Mouse (Mus musculus) bone marrow, adult 2 months (tissue): Measurements from ENCODE around the gene Acss3. TPM values are rescaled to one million over a fixed set of nuclear protein-coding genes. Genes with fewer than 3 reads are reported as not detected.

Source experiments
- H3K27ac ChIP-seq: fragments of 200-500 bp; 2 replicates; pipeline ENCODE4 v1.5.1; 2012; ENCODE audit warnings: low read depth, mild to moderate bottlenecking, control low read depth, inconsistent platforms, low read length; ENCODE audit not compliant: control insufficient read depth, poor library complexity, insufficient read depth
- H3K4me1 ChIP-seq: fragments of 200-500 bp; 2 replicates; pipeline ENCODE4 v1.6.1; 2011; ENCODE audit warnings: low read length; ENCODE audit not compliant: control insufficient read depth, insufficient read depth
- H3K4me3 ChIP-seq: fragments of 200-500 bp; replicated peaks from 2 replicates; pipeline ENCODE3; 2011; ENCODE audit warnings: mild to moderate bottlenecking, low read depth, low read length, control low read depth; ENCODE audit not compliant: control insufficient read depth
- CTCF ChIP-seq: fragments of 200-500 bp; IDR thresholded peaks from 2 replicates; pipeline ENCODE4 v1.5.1; 2011; ENCODE audit warnings: low read length, control low read depth; ENCODE audit not compliant: control insufficient read depth, insufficient read depth
- POLR2A ChIP-seq: fragments of 200-500 bp; IDR thresholded peaks from 2 replicates; pipeline ENCODE4 v1.6.1; 2011; ENCODE audit warnings: low read depth, mild to moderate bottlenecking, control low read depth, low read length, borderline replicate concordance; ENCODE audit not compliant: control insufficient read depth
- WGBS: fragments of 180-500 bp; shearing (Covaris S2); methylation state at CpG from one replicate; pipeline ENCODE4 v1.1.7; 2018; 5-methylcytosine and 5-hydroxymethylcytosine counted together
- polyA plus RNA-seq: library from polyadenylated mRNA; stranded (reverse); fragments of >200 nt; gene quantifications from 2 replicates; pipeline ENCODE4 v1.2.4, GENCODE M21; 2011; ENCODE audit warnings: low replicate concordance; ENCODE audit not compliant: missing spikeins, insufficient read depth, insufficient read length

Acss3 gene
- polyA plus RNA-seq, result 0.65 and 1.9 TPM in 2 replicates

DNA sequence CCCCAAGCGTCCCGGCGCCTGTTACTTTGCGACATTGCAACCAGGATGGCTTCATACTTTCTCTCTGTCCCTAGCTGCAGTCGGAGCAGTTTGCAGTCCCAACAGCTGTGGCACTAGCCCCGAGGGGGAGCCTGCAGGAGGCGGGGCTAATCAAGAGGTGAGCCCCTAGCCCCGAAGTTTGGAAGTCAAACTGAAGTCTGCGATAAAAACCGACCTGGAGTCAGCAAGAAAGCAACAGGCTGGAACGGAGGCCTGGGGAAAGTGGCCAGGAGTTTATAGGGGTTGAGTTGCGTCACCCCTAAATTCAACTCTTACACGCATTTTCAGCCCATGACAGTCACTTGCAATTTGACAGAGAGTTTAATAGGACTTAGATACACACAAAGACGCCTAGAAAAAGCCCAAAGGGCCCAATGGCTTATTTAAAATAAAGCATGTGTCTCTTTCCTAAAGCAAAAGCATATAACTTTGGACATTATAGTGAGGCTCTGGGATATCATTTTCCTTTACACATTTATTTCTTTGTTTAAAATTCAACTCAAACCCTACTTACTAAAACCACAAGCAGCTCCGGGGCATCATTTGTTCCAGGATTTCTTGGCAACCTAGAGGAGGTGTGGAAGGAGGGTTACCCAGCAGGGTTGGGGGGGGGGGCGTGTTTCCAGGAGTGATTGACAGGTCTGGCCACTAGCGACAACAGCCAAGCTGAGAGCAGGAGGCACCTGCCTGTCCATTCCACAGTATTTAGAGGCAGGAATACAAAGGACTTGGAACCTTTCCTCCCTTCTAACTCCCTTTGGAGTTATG is at the start of gene Acss3:
Gene Acss3 (minus strand): TSS at position 140 of the 807 bp plus-strand sequence.
- Histone ChIP-seq H3K27ac (0 out of 2 replicates have a peak within 1 kb of the TSS, but pooled peaks have one; percentile 25), H3K4me1 (no peaks in the 10 kb centered on the region), H3K4me3 (no peak within 1 kb of the TSS)
- WGBS, result 5% methylated on average over 17 of the region's 17 CpGs
- no peak for TF ChIP-seq CTCF

DNA sequence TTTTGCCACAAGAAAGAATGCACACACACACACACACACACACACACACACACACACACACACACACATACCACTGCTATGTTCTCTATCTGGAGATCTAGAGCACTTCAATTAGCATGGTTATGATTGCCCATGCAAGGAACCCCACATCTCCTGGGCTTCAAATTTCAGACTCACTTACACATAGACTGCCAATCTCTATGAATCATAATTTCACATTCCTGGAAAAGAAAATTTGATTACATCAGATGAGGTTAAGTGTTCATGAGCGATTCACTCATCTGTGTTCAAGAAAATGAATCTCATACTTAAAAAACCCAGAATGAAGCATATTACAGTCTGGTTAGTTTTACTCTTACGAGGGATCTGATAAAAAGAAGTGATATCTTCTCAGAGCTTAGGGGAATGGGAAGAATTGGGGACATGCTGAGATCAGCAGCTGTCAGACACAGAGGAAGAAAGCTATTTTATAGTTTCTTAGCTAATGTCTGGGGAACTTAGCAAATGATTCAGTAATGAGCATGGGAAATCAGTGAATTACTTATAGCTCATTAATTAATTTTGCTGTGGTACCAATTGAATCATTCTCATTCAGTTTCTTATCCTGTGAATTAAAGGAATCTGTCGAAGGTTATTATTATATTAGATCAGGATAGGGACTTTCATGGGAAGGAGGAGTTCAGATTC is 48.7 kb upstream of the Acss3 start:
- 57% methylated on average over 3 of the region's 3 CpGs for WGBS
- Histone ChIP-seq H3K4me1 (no peaks in the 10 kb centered on the region), H3K27ac (no peak overlapping the region), H3K4me3 (no peak overlapping the region)
- TF ChIP-seq CTCF (no peak), POLR2A (no peak)

DNA sequence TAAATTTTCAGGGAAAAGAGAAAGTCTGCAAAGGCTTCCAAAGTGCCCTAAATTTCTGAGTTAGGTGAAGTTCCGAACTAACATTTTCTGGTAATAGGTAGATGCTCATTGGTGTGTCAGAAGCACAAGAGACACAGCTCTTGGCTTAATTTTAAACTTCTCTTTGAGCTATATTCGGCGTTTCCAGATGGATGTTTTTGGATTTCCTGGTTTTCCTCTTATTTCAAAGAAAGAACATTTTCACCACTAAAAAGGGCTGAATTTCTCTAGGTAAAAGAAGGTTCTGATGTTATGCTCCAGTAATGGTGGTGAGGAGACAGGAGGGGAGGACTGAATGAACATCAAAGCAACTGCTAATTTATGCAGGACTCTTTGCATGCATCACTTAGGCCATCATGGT is 43.0 kb upstream of the Acss3 start:
- Histone ChIP-seq H3K27ac (no peak overlapping the region), H3K4me1 (no peaks in the 10 kb centered on the region), H3K4me3 (no peak overlapping the region)
- 74% methylated on average over 3 of the region's 3 CpGs for WGBS
- TF ChIP-seq CTCF (no peak), POLR2A (no peak)

DNA sequence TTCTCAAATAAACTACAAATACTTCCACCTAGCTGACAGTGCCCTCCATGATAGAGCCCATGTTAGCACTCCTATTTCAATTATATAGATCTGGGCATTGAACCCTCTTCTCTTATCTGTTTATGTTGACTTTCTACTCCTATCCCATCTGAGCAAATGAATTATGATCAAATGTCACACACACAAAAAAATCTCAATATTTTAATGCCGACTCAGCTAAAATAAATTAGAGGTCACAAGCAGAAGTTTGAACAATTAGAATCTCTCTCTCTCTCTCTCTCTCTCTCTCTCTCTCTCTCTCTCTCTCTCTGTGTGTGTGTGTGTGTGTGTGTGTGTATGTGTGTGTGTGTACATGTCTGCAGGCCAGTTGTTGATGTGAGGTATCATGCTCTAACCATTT is 25.3 kb upstream of the Acss3 start:
- Histone ChIP-seq H3K27ac (no peak overlapping the region), H3K4me1 (no peaks in the 10 kb centered on the region), H3K4me3 (no peak overlapping the region)
- no peak for TF ChIP-seq POLR2A
- WGBS, result 83% methylated on average over 1 of the region's 1 CpGs

DNA sequence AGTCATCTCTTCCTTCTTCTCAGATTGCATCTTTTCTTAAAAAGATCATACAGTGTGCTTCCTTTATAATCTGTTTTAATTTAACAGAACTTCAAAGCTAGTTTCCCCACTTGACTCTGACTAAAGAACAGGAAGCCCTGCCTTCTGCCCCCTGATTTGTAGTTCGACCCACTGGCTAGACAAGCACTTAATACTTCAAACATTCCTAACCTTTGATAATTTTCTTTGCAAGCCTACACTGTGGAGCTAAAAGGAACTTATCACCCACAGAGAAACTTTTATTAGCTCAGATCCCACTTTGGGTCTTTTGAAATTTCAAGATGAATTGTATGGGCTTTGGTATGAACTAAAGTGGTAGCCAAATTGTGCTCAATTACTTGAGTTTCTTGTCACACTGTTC is 20.5 kb upstream of the Acss3 start:
- no peak overlapping the region for H3K27ac ChIP-seq
- no peaks in the 10 kb centered on the region for H3K4me1 ChIP-seq
- 33% methylated on average over 1 of the region's 1 CpGs for WGBS
- H3K4me3 ChIP-seq, result no peak overlapping the region
- TF ChIP-seq POLR2A (no peak), CTCF (no peak)

DNA sequence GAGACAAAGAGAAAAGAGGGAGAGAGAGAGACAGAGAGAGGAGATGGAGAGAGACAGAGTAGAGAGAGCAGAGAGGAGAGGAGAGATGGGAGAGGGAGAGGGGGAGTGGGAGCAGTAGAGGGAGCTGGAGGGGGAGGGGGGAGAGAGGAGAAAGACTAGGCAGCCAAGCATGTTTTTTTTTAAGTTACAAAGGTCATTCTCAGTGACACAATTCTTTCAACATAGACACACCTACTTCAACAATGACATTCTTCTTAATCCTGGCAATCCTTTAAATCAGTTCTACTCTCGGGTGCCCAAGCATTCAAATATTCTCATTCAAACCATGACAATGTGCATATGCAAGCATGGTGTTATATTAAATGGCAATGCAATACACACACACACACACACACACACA is 19.4 kb upstream of the Acss3 start:
- no peak overlapping the region for H3K4me3 ChIP-seq
- no peak for TF ChIP-seq POLR2A
- no peak for TF ChIP-seq CTCF
- H3K27ac ChIP-seq, result no peak overlapping the region
- no peaks in the 10 kb centered on the region for H3K4me1 ChIP-seq
- WGBS, result 92% methylated on average over 1 of the region's 1 CpGs

DNA sequence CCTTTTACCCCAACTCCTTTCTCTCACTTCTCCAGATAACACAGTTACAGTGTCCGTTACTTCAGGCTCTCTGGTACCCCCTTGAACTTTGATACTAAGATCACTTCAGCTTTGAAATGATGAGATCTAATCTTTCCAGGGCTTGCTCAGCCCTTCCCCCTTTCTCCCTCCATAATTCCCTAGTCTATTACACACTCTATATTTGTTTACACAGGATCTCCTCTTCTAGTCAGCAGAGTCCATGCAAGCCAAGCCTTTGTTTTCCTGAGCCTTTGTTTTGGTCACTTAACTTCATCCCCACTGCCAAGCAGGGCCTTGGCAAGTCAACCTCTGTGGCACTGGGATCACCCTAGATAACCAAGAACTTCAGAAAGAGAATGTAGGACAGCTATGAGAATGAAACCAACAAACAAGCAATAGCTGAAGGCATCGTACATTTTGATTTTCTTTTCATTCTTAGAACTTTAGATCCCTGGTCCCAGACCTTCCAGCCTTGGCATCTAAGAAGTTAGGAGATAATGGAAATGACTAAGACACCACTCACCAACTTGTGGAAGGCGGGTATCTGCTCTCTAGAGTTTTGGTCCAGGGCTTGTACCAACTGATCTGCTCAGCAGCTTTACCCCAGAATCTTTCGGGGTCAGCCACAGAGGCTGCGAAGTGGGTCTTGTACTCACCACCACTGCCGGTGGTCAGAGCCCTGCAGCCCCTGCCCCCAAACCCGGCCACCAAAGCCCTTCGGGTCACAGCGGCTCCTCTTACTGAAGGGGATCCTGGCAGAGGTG is 532 bp downstream of the Acss3 start:
- TF ChIP-seq CTCF, result no peak
- no peak for TF ChIP-seq POLR2A
- no peaks in the 10 kb centered on the region for H3K4me1 ChIP-seq
- no peak overlapping the region for H3K4me3 ChIP-seq
- H3K27ac ChIP-seq, result 0 out of 2 replicates have a peak overlapping the region, but pooled peaks have one; percentile 25
- WGBS, result 19% methylated on average over 9 of the region's 9 CpGs

DNA sequence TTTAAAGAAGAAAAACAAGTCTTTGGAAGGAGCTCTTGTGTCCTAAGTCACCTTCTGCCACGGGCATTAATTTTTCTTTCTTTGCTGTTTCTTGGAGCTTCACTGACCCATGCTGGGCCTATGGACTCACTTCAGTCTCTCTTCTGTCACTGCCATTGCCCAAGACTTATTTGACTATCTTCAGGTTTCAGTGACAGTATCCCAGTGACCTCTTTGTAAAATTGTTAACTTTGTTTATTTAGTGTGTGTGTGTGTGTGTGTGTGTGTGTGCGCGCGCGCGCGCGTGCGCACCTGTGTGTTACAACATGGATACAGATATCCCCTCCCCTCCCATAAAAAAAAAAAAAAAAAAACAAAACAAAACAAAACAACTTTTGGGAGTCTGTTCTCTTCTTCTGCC is 2.2 kb downstream of the Acss3 start:
- Histone ChIP-seq H3K27ac (no peak overlapping the region), H3K4me1 (no peaks in the 10 kb centered on the region), H3K4me3 (no peak overlapping the region)
- WGBS, result 96% methylated on average over 9 of the region's 9 CpGs
- TF ChIP-seq POLR2A (no peak), CTCF (no peak)
